In the genomic region with DNA sequence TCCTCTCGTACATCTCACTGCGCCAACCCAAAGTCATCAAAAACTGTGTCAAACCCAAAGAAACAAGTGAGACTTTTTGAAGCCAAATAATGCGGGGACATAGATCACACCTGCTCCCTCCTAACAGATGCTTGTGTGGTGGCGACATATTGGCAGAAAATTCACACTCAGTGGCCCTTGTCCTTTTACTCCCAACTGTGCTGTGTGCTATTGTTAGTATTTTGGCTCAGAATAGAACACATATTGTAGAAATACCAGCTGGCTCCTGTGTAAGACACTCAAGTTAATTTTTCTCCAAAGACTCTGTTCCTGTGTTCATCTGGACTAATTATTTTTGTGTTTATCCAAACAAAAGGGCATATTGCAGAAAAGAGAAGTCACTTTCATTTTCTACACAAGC, we compare ENCODE assay signal across 12 mouse cellular contexts.
DNase-seq lines count a peak whose midpoint lies in the region; ATAC-seq and TF ChIP-seq lines count a peak whose summit lies in the region.
"Had no signal": no experiment of that assay in that cellular context is flagged by ENCODE, and none has a peak within 500 bp of the region (broad histone marks: within the 10 kb centered on the region; RNA-seq: fewer than 3 reads in every experiment).

No protein-coding gene starts in this region.

- no peaks in the 10 kb centered on the region for H3K9me3 ChIP-seq in forebrain, embryonic 14.5 days (replicated peaks; ENCODE audit: control insufficient read depth, low read length)
- H3K9me3 ChIP-seq in forebrain, embryonic 10.5 days: no peaks in the 10 kb centered on the region
- no peaks in the 10 kb centered on the region for H3K9me3 ChIP-seq in liver, postnatal 0 days (ENCODE audit: low read length)
- H3K9me3 ChIP-seq: hindbrain, embryonic 10.5 days had no signal

- H3K4me3 ChIP-seq in forebrain, embryonic 14.5 days (ENCODE audit: low read depth, low read length): no peak overlapping the region
- no peak overlapping the region for H3K4me3 ChIP-seq in forebrain, embryonic 10.5 days
- no peak overlapping the region for H3K4me3 ChIP-seq in liver, postnatal 0 days (ENCODE audit: low read depth, low read length)
- H3K4me3 ChIP-seq: hindbrain, embryonic 10.5 days had no signal

- no peak overlapping the region for H3K9ac ChIP-seq in forebrain, embryonic 14.5 days (ENCODE audit: low read length)
- no peak overlapping the region for H3K9ac ChIP-seq in liver, postnatal 0 days (replicated peaks)

- TF ChIP-seq CTCF in liver, postnatal 0 days (IDR thresholded peaks at IDR 0.05; ENCODE audit: low read depth): no peak

- peak; percentile 77 for ATAC-seq in forebrain, embryonic 14.5 days
- no peak for ATAC-seq in liver, postnatal 0 days
- ATAC-seq: intestine, embryonic 16.5 days had no signal

- H3K27me3 ChIP-seq in forebrain, embryonic 14.5 days (replicated peaks; ENCODE audit: control insufficient read depth, insufficient read depth, low read length): no peaks in the 10 kb centered on the region
- H3K27me3 ChIP-seq in forebrain, embryonic 10.5 days (ENCODE audit: poor library complexity, severe bottlenecking): no peaks in the 10 kb centered on the region
- no peaks in the 10 kb centered on the region for H3K27me3 ChIP-seq in liver, postnatal 0 days (ENCODE audit: insufficient read depth, low read length)

- no peaks in the 10 kb centered on the region for H3K4me1 ChIP-seq in forebrain, embryonic 14.5 days (ENCODE audit: control insufficient read depth, insufficient read depth, low read length)
- 0 out of 2 replicates have a peak, but pooled peaks cover 4% of the 10 kb centered on the region for H3K4me1 ChIP-seq in forebrain, embryonic 10.5 days
- H3K4me1 ChIP-seq in liver, postnatal 0 days (ENCODE audit: insufficient read depth): no peaks in the 10 kb centered on the region

- H3K4me2 ChIP-seq in forebrain, embryonic 14.5 days (ENCODE audit: low read length): no peak overlapping the region
- H3K4me2 ChIP-seq in liver, postnatal 0 days (ENCODE audit: low read depth, low read length): no peak overlapping the region

- peak; percentile 75 for DNase-seq in forebrain, embryonic 14.5 days (ENCODE audit: low spot score)
- no peak for DNase-seq in forebrain, embryonic 10.5 days (ENCODE audit: extremely low spot score, low spot score)
- DNase-seq in right cerebral cortex, postnatal 36 days (ENCODE audit: low spot score in 2 of 2): peak; percentile 2 to 8
- no peak for DNase-seq in right cerebral cortex, postnatal 14 days
- peak; percentile 27 to 35 for DNase-seq in layer of hippocampus, postnatal 10 days (ENCODE audit: low spot score in 2 of 2)
- peak; percentile 58 for DNase-seq in telencephalon, adult 2 months (ENCODE audit: low read depth, low spot score)
- DNase-seq in ovary, adult 18-20 months (ENCODE audit: low spot score): no peak
- DNase-seq in liver, postnatal 0 days: no peak
- DNase-seq: kidney, postnatal 36 days; thymus, postnatal 25 days had no signal

- WGBS in forebrain, embryonic 14.5 days: 55% methylated on average over 4 of the region's 4 CpGs
- WGBS in forebrain, embryonic 10.5 days: 95% methylated on average over 4 of the region's 4 CpGs
- WGBS in liver, postnatal 0 days (ENCODE audit: insufficient replicate concordance): 83% methylated on average over 4 of the region's 4 CpGs

- peak overlapping the region; percentile 30; the same call in 1 of the 2 replicates for H3K27ac ChIP-seq in forebrain, embryonic 14.5 days (ENCODE audit: low read depth, low read length)
- no peak overlapping the region for H3K27ac ChIP-seq in forebrain, embryonic 10.5 days
- H3K27ac ChIP-seq in liver, postnatal 0 days (ENCODE audit: low read depth): no peak overlapping the region
- H3K27ac ChIP-seq: hindbrain, embryonic 10.5 days had no signal

- no peaks in the 10 kb centered on the region for H3K36me3 ChIP-seq in forebrain, embryonic 14.5 days (ENCODE audit: control insufficient read depth, insufficient read depth, low read length)
- H3K36me3 ChIP-seq in forebrain, embryonic 10.5 days (replicated peaks): no peaks in the 10 kb centered on the region
- H3K36me3 ChIP-seq in liver, postnatal 0 days (replicated peaks; ENCODE audit: insufficient read depth, low read length): no peaks in the 10 kb centered on the region
- H3K36me3 ChIP-seq: hindbrain, embryonic 10.5 days had no signal

- no peak for TF ChIP-seq EP300 in liver, postnatal 0 days (IDR thresholded peaks at IDR 0.05; ENCODE audit: low read depth)

Comparison
In these comparisons a context has a peak if more than half of its experiments do, and no peak if none do; other contexts are left out.
1. DNase-seq: peak in forebrain, embryonic 14.5 days (single experiment), right cerebral cortex, postnatal 36 days (2 of 2), layer of hippocampus, postnatal 10 days (2 of 2) and telencephalon, adult 2 months (single experiment); none in forebrain, embryonic 10.5 days (single experiment), right cerebral cortex, postnatal 14 days (single experiment), ovary, adult 18-20 months (single experiment) and liver, postnatal 0 days (single experiment).